Mouse (Mus musculus): ENCODE results near the gene 4930404H24Rik. TPM values are rescaled to one million over a fixed set of nuclear protein-coding genes. Genes with fewer than 3 reads are reported as not detected.

The 4930404H24Rik gene
- polyA plus RNA-seq, 1 experiment = not detected

DNA sequence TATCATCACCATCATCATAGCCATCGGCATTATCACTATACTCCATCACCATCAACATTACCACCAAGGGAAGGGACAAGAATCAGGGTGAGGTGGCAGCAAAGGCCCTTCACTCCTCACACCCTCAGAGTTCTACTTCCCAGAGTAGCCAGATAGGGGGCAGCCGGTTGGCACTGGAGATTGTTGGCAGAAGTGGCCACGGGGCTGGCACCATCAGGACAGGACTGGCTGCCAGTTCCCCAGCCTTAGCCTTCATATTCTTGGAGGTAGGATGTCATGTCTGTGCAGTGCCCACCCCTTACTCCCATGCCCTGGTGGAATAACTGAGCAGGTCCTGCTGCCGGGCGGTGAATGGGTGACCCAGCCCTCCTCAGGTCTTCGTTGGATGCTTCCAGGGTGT, 23.0 kb downstream of the 4930404H24Rik start:
- Histone ChIP-seq H3K4me1 (ENCODE audit: control insufficient read depth, insufficient read depth, low read length) (peaks cover 11% of the 10 kb centered on the region), H3K4me3 (ENCODE audit: insufficient read depth, low read length) (no peak overlapping the region), H3K27ac (ENCODE audit: insufficient read depth, low read length) (no peak overlapping the region)
- TF ChIP-seq CTCF (IDR thresholded peaks at IDR 0.05; ENCODE audit: extremely low read depth, insufficient read depth, low read length) = no peak
- TF ChIP-seq POLR2A (IDR thresholded peaks at IDR 0.05; ENCODE audit: extremely low read depth, insufficient read depth, low read length) = no peak

- peaks cover 9% of the 10 kb centered on the region for H3K4me1 ChIP-seq (ENCODE audit: control insufficient read depth, insufficient read depth, low read length)
- no peak overlapping the region for H3K27ac ChIP-seq (ENCODE audit: insufficient read depth, low read length)
- TF ChIP-seq CTCF (IDR thresholded peaks at IDR 0.05; ENCODE audit: extremely low read depth, insufficient read depth, low read length) (0 out of 2 replicates have a peak, but pooled peaks have one; percentile 15), POLR2A (IDR thresholded peaks at IDR 0.05; ENCODE audit: extremely low read depth, insufficient read depth, low read length) (no peak)
- H3K4me3 ChIP-seq (ENCODE audit: insufficient read depth, low read length) = no peak overlapping the region
These were observed 24.4 kb downstream of the 4930404H24Rik start for GRCm38 (mm10) chr2:153516961-153517360.

- peaks cover 10% of the 10 kb centered on the region for H3K4me1 ChIP-seq (ENCODE audit: control insufficient read depth, insufficient read depth, low read length)
- no peak overlapping the region for H3K4me3 ChIP-seq (ENCODE audit: insufficient read depth, low read length)
- no peak overlapping the region for H3K27ac ChIP-seq (ENCODE audit: insufficient read depth, low read length)
- no peak for TF ChIP-seq POLR2A (IDR thresholded peaks at IDR 0.05; ENCODE audit: extremely low read depth, insufficient read depth, low read length)
- no peak for TF ChIP-seq CTCF (IDR thresholded peaks at IDR 0.05; ENCODE audit: extremely low read depth, insufficient read depth, low read length)
These were observed 27.5 kb downstream of the 4930404H24Rik start for GRCm38 (mm10) chr2:153520057-153520456.

- H3K27ac ChIP-seq (ENCODE audit: insufficient read depth, low read length) = no peak overlapping the region
- TF ChIP-seq POLR2A (IDR thresholded peaks at IDR 0.05; ENCODE audit: extremely low read depth, insufficient read depth, low read length) (no peak), CTCF (IDR thresholded peaks at IDR 0.05; ENCODE audit: extremely low read depth, insufficient read depth, low read length) (no peak)
- peaks cover 9% of the 10 kb centered on the region for H3K4me1 ChIP-seq (ENCODE audit: control insufficient read depth, insufficient read depth, low read length)
- no peak overlapping the region for H3K4me3 ChIP-seq (ENCODE audit: insufficient read depth, low read length)
These were observed 29.7 kb downstream of the 4930404H24Rik start for GRCm38 (mm10) chr2:153522270-153522669.

GRCm38 (mm10) chr2:153523143-153523542, 30.6 kb downstream of the 4930404H24Rik start:
- Histone ChIP-seq H3K4me3 (ENCODE audit: insufficient read depth, low read length) (no peak overlapping the region), H3K4me1 (ENCODE audit: control insufficient read depth, insufficient read depth, low read length) (peaks cover 12% of the 10 kb centered on the region), H3K27ac (ENCODE audit: insufficient read depth, low read length) (no peak overlapping the region)
- TF ChIP-seq POLR2A (IDR thresholded peaks at IDR 0.05; ENCODE audit: extremely low read depth, insufficient read depth, low read length) = no peak
- TF ChIP-seq CTCF (IDR thresholded peaks at IDR 0.05; ENCODE audit: extremely low read depth, insufficient read depth, low read length) = no peak

DNA sequence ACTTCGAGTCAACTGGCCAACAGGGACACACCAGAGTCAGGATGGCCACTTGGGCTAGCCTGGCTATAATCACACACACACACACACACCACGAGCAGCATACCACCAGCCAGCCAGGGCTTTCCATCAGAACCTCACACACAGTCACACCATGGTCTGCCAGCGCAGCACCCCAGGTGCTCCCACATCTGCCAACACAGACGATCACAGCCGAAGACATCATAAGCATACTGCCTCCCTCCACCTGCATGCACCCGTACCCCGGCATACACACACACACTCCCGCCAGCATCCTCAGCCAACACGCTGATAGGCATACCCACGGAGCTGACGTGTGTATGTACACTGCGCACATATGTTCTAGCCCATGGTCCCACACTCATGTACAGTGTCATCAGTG, 31.1 kb downstream of the 4930404H24Rik start:
- no peak for TF ChIP-seq POLR2A (IDR thresholded peaks at IDR 0.05; ENCODE audit: extremely low read depth, insufficient read depth, low read length)
- no peak for TF ChIP-seq CTCF (IDR thresholded peaks at IDR 0.05; ENCODE audit: extremely low read depth, insufficient read depth, low read length)
- peaks cover 12% of the 10 kb centered on the region for H3K4me1 ChIP-seq (ENCODE audit: control insufficient read depth, insufficient read depth, low read length)
- H3K27ac ChIP-seq (ENCODE audit: insufficient read depth, low read length) = no peak overlapping the region
- H3K4me3 ChIP-seq (ENCODE audit: insufficient read depth, low read length) = no peak overlapping the region

- TF ChIP-seq POLR2A (IDR thresholded peaks at IDR 0.05; ENCODE audit: extremely low read depth, insufficient read depth, low read length) = no peak
- no peak for TF ChIP-seq CTCF (IDR thresholded peaks at IDR 0.05; ENCODE audit: extremely low read depth, insufficient read depth, low read length)
- Histone ChIP-seq H3K4me1 (ENCODE audit: control insufficient read depth, insufficient read depth, low read length) (peaks cover 12% of the 10 kb centered on the region), H3K27ac (ENCODE audit: insufficient read depth, low read length) (no peak overlapping the region)
These were observed 32.1 kb downstream of the 4930404H24Rik start for GRCm38 (mm10) chr2:153524727-153525126.

DNA sequence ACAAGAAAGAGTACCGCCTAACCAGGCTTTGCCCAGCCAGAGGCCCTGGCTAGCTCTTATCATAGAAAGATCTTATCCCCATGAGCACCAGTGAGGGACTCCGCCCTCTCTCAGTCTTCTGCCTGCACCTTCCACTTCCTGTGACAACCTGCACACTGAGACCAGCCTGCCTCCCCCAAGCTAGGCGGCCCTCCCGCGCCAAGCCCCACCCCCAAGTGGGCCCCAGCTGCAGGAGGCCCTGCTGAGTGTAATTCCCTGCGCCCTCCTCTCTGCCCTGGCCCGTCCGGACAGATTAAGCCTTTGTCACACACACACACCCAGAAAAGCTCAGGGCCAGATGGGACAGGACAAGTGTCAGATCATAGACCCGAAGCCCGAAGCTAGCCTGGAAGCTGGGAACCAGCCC, 33.3 kb downstream of the 4930404H24Rik start:
- Histone ChIP-seq H3K4me1 (ENCODE audit: control insufficient read depth, insufficient read depth, low read length) (peaks cover 12% of the 10 kb centered on the region), H3K27ac (ENCODE audit: insufficient read depth, low read length) (no peak overlapping the region), H3K4me3 (ENCODE audit: insufficient read depth, low read length) (no peak overlapping the region)
- TF ChIP-seq CTCF (IDR thresholded peaks at IDR 0.05; ENCODE audit: extremely low read depth, insufficient read depth, low read length) = no peak
- no peak for TF ChIP-seq POLR2A (IDR thresholded peaks at IDR 0.05; ENCODE audit: extremely low read depth, insufficient read depth, low read length)

More at GRCm38 (mm10) chr2:153524727-153525126, 32.1 kb downstream of the 4930404H24Rik start:
- no peak overlapping the region for H3K4me3 ChIP-seq (ENCODE audit: insufficient read depth, low read length)

GRCm38 (mm10) chr2:153526850-153527530, 34.4 kb downstream of the 4930404H24Rik start:
- no peak for TF ChIP-seq POLR2A (IDR thresholded peaks at IDR 0.05; ENCODE audit: extremely low read depth, insufficient read depth, low read length)
- no peak for TF ChIP-seq CTCF (IDR thresholded peaks at IDR 0.05; ENCODE audit: extremely low read depth, insufficient read depth, low read length)
- Histone ChIP-seq H3K27ac (ENCODE audit: insufficient read depth, low read length) (no peak overlapping the region), H3K4me1 (ENCODE audit: control insufficient read depth, insufficient read depth, low read length) (peaks cover 12% of the 10 kb centered on the region), H3K4me3 (ENCODE audit: insufficient read depth, low read length) (peak overlapping the region; percentile 97; the same call in 1 of the 2 replicates)

Measured in cortical plate, adult 2 months (tissue).